In genomic region chr13:109809646-109810045, GRCm38 (mm10) we compare ENCODE assay signal across 22 mouse cellular contexts.
"Had no signal": no experiment of that assay in that cellular context is flagged by ENCODE, and none has a peak within 500 bp of the region (broad histone marks: within the 10 kb centered on the region; RNA-seq: fewer than 3 reads in every experiment).

No protein-coding gene starts in this region.

- H3K4me3 ChIP-seq: kidney, embryonic 15.5 days; layer of hippocampus, adult 2 months; limb, embryonic 13.5 days; liver, embryonic 13.5 days; midbrain, embryonic 13.5 days; myocyte; neural tube, embryonic 13.5 days; stomach, embryonic 15.5 days had no signal

- ATAC-seq: midbrain, embryonic 13.5 days; midbrain, embryonic 16.5 days had no signal

- H3K27me3 ChIP-seq: kidney, embryonic 15.5 days; limb, embryonic 13.5 days; liver, embryonic 13.5 days; midbrain, embryonic 13.5 days; neural tube, embryonic 13.5 days; stomach, embryonic 15.5 days had no signal

- H3K9ac ChIP-seq: kidney, embryonic 15.5 days; limb, embryonic 13.5 days; liver, embryonic 13.5 days; midbrain, embryonic 13.5 days; neural tube, embryonic 13.5 days; stomach, embryonic 15.5 days had no signal

- H3K9me3 ChIP-seq: kidney, embryonic 15.5 days; limb, embryonic 13.5 days; liver, embryonic 13.5 days; midbrain, embryonic 13.5 days; neural tube, embryonic 13.5 days; stomach, embryonic 15.5 days had no signal

- H3K4me1 ChIP-seq: neural tube, embryonic 13.5 days had no signal

- H3K27ac ChIP-seq: kidney, embryonic 15.5 days; layer of hippocampus, adult 2 months; limb, embryonic 13.5 days; macrophage; midbrain, embryonic 13.5 days; neural tube, embryonic 13.5 days; stomach, embryonic 15.5 days had no signal

- H3K36me3 ChIP-seq: kidney, embryonic 15.5 days; limb, embryonic 13.5 days; liver, embryonic 13.5 days; midbrain, embryonic 13.5 days; neural tube, embryonic 13.5 days; stomach, embryonic 15.5 days had no signal

- DNase-seq: kidney, adult 11 months; kidney, adult 8-10 months; kidney, postnatal 10 days; kidney, postnatal 36 days; layer of hippocampus, adult 9-11 months; left cerebral cortex, postnatal 4 days; liver, embryonic 13.5 days; lung, adult 2 months; lung, postnatal 14 days; retina, postnatal 1 day; right cerebral cortex, postnatal 25 days; spleen, adult 18-20 months; thymus, postnatal 25 days had no signal

- H3K4me2 ChIP-seq: kidney, embryonic 15.5 days; limb, embryonic 13.5 days; liver, embryonic 13.5 days; midbrain, embryonic 13.5 days; neural tube, embryonic 13.5 days; stomach, embryonic 15.5 days had no signal
